Mouse (Mus musculus) MEL (cell line): ENCODE measurements around the gene Trappc13. TPM values are rescaled to one million over a fixed set of nuclear protein-coding genes. Genes with fewer than 3 reads are reported as not detected.
A peak's percentile ranks its signal among the peaks of the same experiment; 100 is the strongest.

Experiments used
- DNase-seq: peaks from one replicate; pipeline ENCODE4 v3.0.0; 2011; ENCODE audit warnings: low read depth, low spot score
- H3K27ac ChIP-seq: 2 replicates; pipeline ENCODE4 v1.5.1; 2012; ENCODE audit warnings: low read depth, mild to moderate bottlenecking, control low read depth, low read length, moderate library complexity; ENCODE audit not compliant: control insufficient read depth
- H3K27me3 ChIP-seq, 2 experiments: fragments of 150-350 bp in 1 of 2; sonication (generic) in 1 of 2; 2 replicates each; pipeline ENCODE4 v1.6.1; 2012; ENCODE audit warnings: low read length in 2 of 2, mild to moderate bottlenecking in 2 of 2, improper control_type of control experiment in 1 of 2, moderate library complexity in 1 of 2; ENCODE audit not compliant: insufficient read depth in 2 of 2, control insufficient read depth in 1 of 2
- H3K36me3 ChIP-seq, 2 experiments: 2 replicates each; pipeline ENCODE4 v1.6.1; 2012 to 2014; ENCODE audit warnings: low read length in 2 of 2, improper control_type of control experiment in 1 of 2, inconsistent platforms in 1 of 2, mild to moderate bottlenecking in 1 of 2; ENCODE audit not compliant: insufficient read depth in 2 of 2, control insufficient read depth in 1 of 2
- H3K4me1 ChIP-seq, 2 experiments: fragments of 150-350 bp in 1 of 2; sonication (generic) in 1 of 2; 2 replicates each; pipeline ENCODE4 v1.6.1; 2012; ENCODE audit warnings: low read length in 2 of 2, improper control_type of control experiment in 1 of 2, mild to moderate bottlenecking in 1 of 2; ENCODE audit not compliant: insufficient read depth in 2 of 2, control insufficient read depth in 1 of 2
- H3K4me3 ChIP-seq, 2 experiments: fragments of 150-350 bp in 1 of 2; sonication (generic) in 1 of 2; 2 replicates each; pipeline ENCODE4 v1.5.1; 2012; ENCODE audit warnings: low read depth in 2 of 2, low read length in 2 of 2, mild to moderate bottlenecking in 2 of 2, moderate library complexity in 2 of 2, control low read depth in 1 of 2, improper control_type of control experiment in 1 of 2; ENCODE audit not compliant: control insufficient read depth in 1 of 2, insufficient read depth in 1 of 2
- H3K79me2 ChIP-seq: 2 replicates; pipeline ENCODE4 v1.6.1; 2012; ENCODE audit warnings: mild to moderate bottlenecking, low read length, moderate library complexity; ENCODE audit not compliant: control insufficient read depth, poor library complexity, insufficient read depth
- H3K9ac ChIP-seq: 2 replicates; pipeline ENCODE4 v1.6.1; 2012; ENCODE audit warnings: low read depth, mild to moderate bottlenecking, control low read depth, low read length, moderate library complexity; ENCODE audit not compliant: control insufficient read depth, poor library complexity, severe bottlenecking
- H3K9me3 ChIP-seq: fragments of 150-350 bp; sonication (generic); replicated peaks from 2 replicates; pipeline ENCODE4 v1.6.1; 2012; ENCODE audit warnings: mild to moderate bottlenecking, low read length, improper control_type of control experiment, moderate library complexity; ENCODE audit not compliant: insufficient read depth
- BHLHE40 ChIP-seq: IDR thresholded peaks from 2 replicates; pipeline ENCODE4 v1.6.1; 2012; ENCODE audit warnings: low read depth, mild to moderate bottlenecking, inconsistent platforms, low read length, improper control_type of control experiment, borderline replicate concordance
- CHD1 ChIP-seq: IDR thresholded peaks from 2 replicates; pipeline ENCODE4 v1.6.1; 2012; ENCODE audit warnings: low read depth, mild to moderate bottlenecking, inconsistent platforms, low read length, improper control_type of control experiment
- CTCF ChIP-seq, 3 experiments: IDR thresholded peaks in 2 of 3; conservative IDR thresholded peaks in 1 of 3; 2 replicates each; pipeline ENCODE4 v1.5.1; 2011 to 2012; ENCODE audit warnings: low read length in 3 of 3, low read depth in 2 of 3, mild to moderate bottlenecking in 2 of 3, improper control_type of control experiment in 1 of 3, inconsistent platforms in 1 of 3, mixed read lengths in 1 of 3, moderate library complexity in 1 of 3; ENCODE audit not compliant: control insufficient read depth in 1 of 3, insufficient read depth in 1 of 3, poor library complexity in 1 of 3, severe bottlenecking in 1 of 3
- ELF1 ChIP-seq: IDR thresholded peaks from 2 replicates; pipeline ENCODE4 v1.6.1; 2014; ENCODE audit warnings: low read depth, mild to moderate bottlenecking, inconsistent platforms, low read length, improper control_type of control experiment, moderate library complexity
- JUND ChIP-seq: IDR thresholded peaks from 2 replicates; pipeline ENCODE4 v1.6.1; 2011; ENCODE audit warnings: low read depth, mild to moderate bottlenecking, improper control_type of control experiment, low read length
- KAT2A ChIP-seq: conservative IDR thresholded peaks from 2 replicates; pipeline ENCODE4 v1.6.1; 2012; ENCODE audit warnings: low read depth, low read length, improper control_type of control experiment, inconsistent platforms
- MAFK ChIP-seq: IDR thresholded peaks from 2 replicates; pipeline ENCODE4 v1.6.1; 2011; ENCODE audit warnings: low read depth, mild to moderate bottlenecking, low read length, improper control_type of control experiment, borderline replicate concordance
- MEF2A ChIP-seq: IDR thresholded peaks from 2 replicates; pipeline ENCODE4 v1.6.1; 2014; ENCODE audit warnings: low read depth, mild to moderate bottlenecking, inconsistent platforms, low read length, improper control_type of control experiment; ENCODE audit not compliant: poor library complexity, insufficient replicate concordance, severe bottlenecking; ENCODE audit errors: extremely low read depth
- POLR2A ChIP-seq, 2 experiments: IDR thresholded peaks; 2 replicates each; pipeline ENCODE4 v1.6.1; 2011 to 2012; ENCODE audit warnings: low read length in 2 of 2, mild to moderate bottlenecking in 2 of 2, control low read depth in 1 of 2, improper control_type of control experiment in 1 of 2, low read depth in 1 of 2, moderate library complexity in 1 of 2; ENCODE audit not compliant: control insufficient read depth in 1 of 2, insufficient read depth in 1 of 2, poor library complexity in 1 of 2
- POLR2AphosphoS2 ChIP-seq: IDR thresholded peaks from 2 replicates; pipeline ENCODE4 v1.6.1; 2011; ENCODE audit warnings: low read length, improper control_type of control experiment
- RCOR1 ChIP-seq: IDR thresholded peaks from 2 replicates; pipeline ENCODE4 v1.6.1; 2012; ENCODE audit warnings: low read depth, mild to moderate bottlenecking, inconsistent platforms, low read length, improper control_type of control experiment
- TAL1 ChIP-seq: IDR thresholded peaks from 2 replicates; pipeline ENCODE4 v1.6.1; 2012; ENCODE audit warnings: mild to moderate bottlenecking, inconsistent platforms, low read length, moderate library complexity, mixed read lengths
- UBTF ChIP-seq: IDR thresholded peaks from 2 replicates; pipeline ENCODE4 v1.6.1; 2012; ENCODE audit warnings: low read depth, mild to moderate bottlenecking, inconsistent platforms, low read length, improper control_type of control experiment, moderate library complexity, borderline replicate concordance; ENCODE audit not compliant: insufficient read depth
- ZNF384 ChIP-seq: IDR thresholded peaks from 2 replicates; pipeline ENCODE4 v1.6.1; 2012; ENCODE audit warnings: low read depth, mild to moderate bottlenecking, inconsistent platforms, low read length, improper control_type of control experiment
- polyA plus RNA-seq, 2 experiments: library from polyadenylated mRNA; stranded (reverse) in 1 of 2; unstranded in 1 of 2; fragments of >175 nt in 1 of 2; fragments of >200 nt in 1 of 2; gene quantifications; 2 replicates each; pipeline versions ENCODE4 v1.2.1 to v1.2.4; 2012; ENCODE audit warnings: low replicate concordance in 2 of 2, low read depth in 1 of 2; ENCODE audit not compliant: insufficient read length in 2 of 2, insufficient read depth in 1 of 2, missing spikeins in 1 of 2
- total RNA-seq: library from RNA; depleted of rRNA; stranded (reverse); fragments of 300-350 nt; gene quantifications from 2 replicates; pipeline ENCODE4 v1.2.3, GENCODE M21; 2012

Gene Trappc13
- total and polyA plus RNA-seq, 3 experiments, result 28.3 to 33.5 TPM; not detected in 1

DNA sequence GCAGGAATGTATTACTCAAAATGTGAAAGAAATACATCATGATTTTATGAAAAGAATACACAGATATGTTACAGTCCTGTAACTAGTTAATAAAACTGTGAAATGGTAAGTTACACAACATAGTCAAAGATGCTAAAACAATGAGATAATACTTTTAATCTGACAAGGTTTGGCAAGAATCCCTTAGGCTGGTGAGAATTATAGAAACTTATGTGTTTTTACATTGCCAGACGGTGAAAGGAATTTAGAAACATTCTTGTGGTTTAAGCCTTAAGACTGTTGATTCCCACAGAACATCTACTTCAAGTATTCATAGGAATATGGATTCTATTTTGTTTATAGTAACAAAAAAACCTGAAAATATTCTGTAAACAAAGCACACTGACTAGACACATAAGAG, 22.6 kb downstream of the Trappc13 start:
- Histone ChIP-seq H3K9ac (no peak overlapping the region), H3K4me3 (no peak overlapping the region), H3K27me3 (no peaks in the 10 kb centered on the region), H3K4me1 (no peaks in the 10 kb centered on the region), H3K79me2 (no peaks in the 10 kb centered on the region), H3K36me3 (peaks cover 0 to 3% of the 10 kb centered on the region in 2 experiments; a peak in 1 of 4 replicates), H3K9me3 (no peaks in the 10 kb centered on the region), H3K27ac (no peak overlapping the region)
- TF ChIP-seq JUND (no peak), POLR2AphosphoS2 (no peak), ELF1 (no peak), TAL1 (no peak), KAT2A (no peak), MEF2A (no peak)
- DNase-seq, result no peak

DNA sequence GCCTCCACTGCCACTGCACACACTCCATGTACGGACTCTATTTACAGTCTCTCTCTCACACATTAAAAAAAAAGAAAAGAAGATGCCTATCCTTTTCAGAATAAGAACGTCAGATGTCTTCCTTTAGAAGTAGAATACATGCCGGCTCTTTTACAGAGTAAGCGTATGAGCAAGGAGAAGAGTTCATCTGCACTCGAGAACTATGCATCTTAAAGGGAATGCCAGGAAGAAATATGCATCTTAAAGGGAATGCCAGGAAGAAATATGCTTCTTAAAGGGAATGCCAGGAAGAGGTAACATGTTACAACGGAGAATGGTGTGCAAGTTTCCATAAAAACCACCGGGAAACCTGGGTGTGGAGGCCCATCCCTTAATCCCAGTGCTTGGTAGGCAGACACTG, 23.2 kb downstream of the Trappc13 start:
- Histone ChIP-seq H3K9me3 (no peaks in the 10 kb centered on the region), H3K79me2 (no peaks in the 10 kb centered on the region), H3K9ac (no peak overlapping the region), H3K4me1 (no peaks in the 10 kb centered on the region), H3K27ac (no peak overlapping the region), H3K27me3 (no peaks in the 10 kb centered on the region), H3K4me3 (no peak overlapping the region), H3K36me3 (peaks cover 0 to 5% of the 10 kb centered on the region in 2 experiments; a peak in 2 of 4 replicates)
- no peak for DNase-seq
- TF ChIP-seq CHD1 (no peak), UBTF (no peak), MAFK (no peak), BHLHE40 (no peak), ZNF384 (no peak), POLR2A (IDR thresholded peaks at IDR 0.05; ENCODE audit: control insufficient read depth in 1 of 2, insufficient read depth in 1 of 2, low read depth in 1 of 2, low read length in 2 of 2, poor library complexity in 1 of 2) (no peak), RCOR1 (no peak)

DNA sequence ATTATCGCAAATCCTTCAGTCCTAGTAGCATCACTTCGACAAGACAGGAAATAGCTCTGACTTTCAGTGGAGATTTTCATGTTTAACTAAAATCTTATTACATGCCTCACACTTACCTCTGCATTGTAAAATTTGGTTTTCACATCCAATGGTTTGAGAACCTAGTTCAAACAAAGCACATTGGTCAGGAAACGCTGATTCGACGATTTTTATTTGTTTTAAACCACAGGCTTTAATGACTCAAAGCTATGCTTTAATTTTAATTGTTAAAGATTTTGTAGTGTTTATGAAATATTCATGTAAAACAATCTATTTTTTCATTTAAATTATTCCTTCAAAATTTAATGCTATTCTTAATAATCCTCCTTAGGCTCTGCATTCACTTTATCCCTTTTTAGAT, 24.1 kb downstream of the Trappc13 start:
- Histone ChIP-seq H3K27me3 (no peaks in the 10 kb centered on the region), H3K27ac (no peak overlapping the region), H3K9ac (no peak overlapping the region), H3K79me2 (no peaks in the 10 kb centered on the region), H3K36me3 (peaks cover 0 to 11% of the 10 kb centered on the region in 2 experiments; a peak in 2 of 4 replicates), H3K9me3 (no peaks in the 10 kb centered on the region), H3K4me3 (no peak overlapping the region), H3K4me1 (no peaks in the 10 kb centered on the region)
- peak; percentile 91 for TF ChIP-seq MAFK
- no peak for TF ChIP-seq CTCF (IDR thresholded peaks at IDR 0.05 in 2 of 3, conservative IDR thresholded peaks at IDR 0.05 in 1 of 3; ENCODE audit: control insufficient read depth in 1 of 3, insufficient read depth in 1 of 3, low read depth in 2 of 3, low read length in 3 of 3, poor library complexity in 1 of 3, severe bottlenecking in 1 of 3)
- no peak for DNase-seq
